Mouse (Mus musculus): ENCODE data around the gene Rpl23a. TPM values are rescaled to one million over a fixed set of nuclear protein-coding genes. Genes with fewer than 3 reads are reported as not detected.
A peak's percentile ranks its signal among the peaks of the same experiment; 100 is the strongest.

Rpl23a gene
- polyA plus RNA-seq, 1 experiment from 2014 or later = 698 TPM

- peak within 1 kb of the TSS; percentile 96 for H3K27ac ChIP-seq (ENCODE audit: low read length)
- peak within 1 kb of the TSS; percentile 67 for H3K4me2 ChIP-seq (ENCODE audit: low read length)
- H3K4me1 ChIP-seq (ENCODE audit: control insufficient read depth, insufficient read depth, low read length) = peaks cover 30% of the 10 kb centered on the region
- H3K9me3 ChIP-seq (replicated peaks; ENCODE audit: control insufficient read depth, low read length, poor library complexity, severe bottlenecking) = no peaks in the 10 kb centered on the region
- WGBS = under 1% methylated on average over 76 of the region's 78 CpGs
- H3K4me3 ChIP-seq (ENCODE audit: low read depth, low read length) = peak within 1 kb of the TSS; percentile 98
- H3K36me3 ChIP-seq (ENCODE audit: control insufficient read depth, insufficient read depth, low read length) = peaks cover 12% of the 10 kb centered on the region
- peak within 1 kb of the TSS; percentile 99 for H3K9ac ChIP-seq (ENCODE audit: low read depth, low read length)
- ATAC-seq = peak; percentile 88
- H3K27me3 ChIP-seq (ENCODE audit: control insufficient read depth, insufficient read depth, low read depth, low read length) = no peaks in the 10 kb centered on the region
These were observed 18.2 kb downstream of the Rpl23a start, which contains the start of gene Traf4 for GRCm38 (mm10) chr11:78164924-78165760. TSS of gene Traf4 (minus strand) at chr11:78165589.

GRCm38 (mm10) chr11:78164604-78164923 lies 18.8 kb downstream of the Rpl23a start:
- H3K4me3 ChIP-seq (ENCODE audit: low read depth, low read length) = peak overlapping the region; percentile 98
- peak overlapping the region; percentile 67 for H3K4me2 ChIP-seq (ENCODE audit: low read length)
- peaks cover 17% of the 10 kb centered on the region for H3K36me3 ChIP-seq (ENCODE audit: control insufficient read depth, insufficient read depth, low read length)
- ATAC-seq = peak; percentile 12; the same call in 1 of the 2 replicates
- peaks cover 30% of the 10 kb centered on the region for H3K4me1 ChIP-seq (ENCODE audit: control insufficient read depth, insufficient read depth, low read length)
- peak overlapping the region; percentile 96 for H3K27ac ChIP-seq (ENCODE audit: low read length)
- no peaks in the 10 kb centered on the region for H3K27me3 ChIP-seq (ENCODE audit: control insufficient read depth, insufficient read depth, low read depth, low read length)
- peak overlapping the region; percentile 99 for H3K9ac ChIP-seq (ENCODE audit: low read depth, low read length)
- 0% methylated on average over 14 of the region's 14 CpGs for WGBS
- H3K9me3 ChIP-seq (replicated peaks; ENCODE audit: control insufficient read depth, low read length, poor library complexity, severe bottlenecking) = no peaks in the 10 kb centered on the region

DNA sequence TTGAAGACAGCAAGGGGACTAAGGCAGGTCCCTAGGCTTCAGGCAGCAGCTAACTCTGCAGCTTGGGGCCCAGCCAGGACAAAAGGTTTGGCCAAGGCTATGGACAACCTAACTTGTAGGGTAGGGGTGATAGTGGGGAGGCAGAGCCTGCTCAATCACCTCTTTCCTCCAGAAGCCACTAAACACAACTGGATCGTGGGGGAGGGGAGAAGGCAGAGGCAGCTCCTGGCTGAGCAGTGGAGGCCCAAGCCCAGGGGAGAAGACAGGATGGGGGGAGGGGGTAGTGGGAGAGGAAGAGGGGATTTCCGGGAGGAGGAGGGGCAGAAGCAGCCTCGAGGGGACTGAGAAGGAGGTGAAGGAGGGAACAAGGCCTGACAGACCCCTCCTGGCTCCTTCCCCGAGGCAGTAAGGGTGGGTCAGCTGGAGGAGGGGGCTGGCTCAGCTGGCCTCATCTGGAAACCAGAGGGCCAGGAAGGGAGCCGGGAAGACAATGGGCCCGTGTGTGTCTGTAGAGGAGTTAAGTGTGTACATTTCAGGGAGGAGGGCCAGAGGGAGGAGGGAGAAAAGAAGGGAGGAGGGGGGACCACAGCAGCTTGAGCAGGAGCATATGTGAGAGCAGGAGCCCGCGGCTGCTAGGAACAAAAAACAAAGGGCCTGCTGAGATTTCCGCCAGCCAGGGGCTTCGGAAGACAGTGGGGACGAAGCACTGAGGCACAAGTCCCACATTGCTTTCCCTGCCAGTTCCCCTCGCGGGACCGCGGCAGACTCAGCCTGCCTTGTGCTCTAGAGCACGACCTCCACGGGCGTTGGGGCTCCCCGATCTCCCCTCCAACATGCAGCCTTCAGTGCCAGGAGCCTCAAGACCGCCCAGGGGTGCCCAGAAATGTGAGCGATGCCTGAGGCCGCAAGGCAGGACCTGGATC lies 19.4 kb downstream of the Rpl23a start:
- H3K4me1 ChIP-seq (ENCODE audit: control insufficient read depth, insufficient read depth, low read length) = peaks cover 31% of the 10 kb centered on the region

GRCm38 (mm10) chr11:78163045-78163444 lies 20.3 kb downstream of the Rpl23a start:
- Histone ChIP-seq H3K27ac (ENCODE audit: low read length) (peak overlapping the region; percentile 96), H3K4me1 (ENCODE audit: control insufficient read depth, insufficient read depth, low read length) (peaks cover 31% of the 10 kb centered on the region), H3K9me3 (replicated peaks; ENCODE audit: control insufficient read depth, low read length, poor library complexity, severe bottlenecking) (no peaks in the 10 kb centered on the region), H3K9ac (ENCODE audit: low read depth, low read length) (peak overlapping the region; percentile 99), H3K4me3 (ENCODE audit: low read depth, low read length) (peak overlapping the region; percentile 98), H3K36me3 (ENCODE audit: control insufficient read depth, insufficient read depth, low read length) (peaks cover 23% of the 10 kb centered on the region), H3K27me3 (ENCODE audit: control insufficient read depth, insufficient read depth, low read depth, low read length) (no peaks in the 10 kb centered on the region), H3K4me2 (ENCODE audit: low read length) (peak overlapping the region; percentile 67)
- ATAC-seq = no peak
- WGBS = 76% methylated on average over 2 of the region's 2 CpGs

More for the DNA sequence above, 19.4 kb downstream of the Rpl23a start:
- under 1% methylated on average over 21 of the region's 22 CpGs for WGBS
- Histone ChIP-seq H3K9me3 (replicated peaks; ENCODE audit: control insufficient read depth, low read length, poor library complexity, severe bottlenecking) (no peaks in the 10 kb centered on the region), H3K27ac (ENCODE audit: low read length) (peak overlapping the region; percentile 96), H3K4me2 (ENCODE audit: low read length) (peak overlapping the region; percentile 67), H3K36me3 (ENCODE audit: control insufficient read depth, insufficient read depth, low read length) (peaks cover 19% of the 10 kb centered on the region), H3K27me3 (ENCODE audit: control insufficient read depth, insufficient read depth, low read depth, low read length) (no peaks in the 10 kb centered on the region), H3K9ac (ENCODE audit: low read depth, low read length) (peak overlapping the region; percentile 99), H3K4me3 (ENCODE audit: low read depth, low read length) (peak overlapping the region; percentile 98)
- peak; percentile 9; the same call in 1 of the 2 replicates for ATAC-seq

DNA sequence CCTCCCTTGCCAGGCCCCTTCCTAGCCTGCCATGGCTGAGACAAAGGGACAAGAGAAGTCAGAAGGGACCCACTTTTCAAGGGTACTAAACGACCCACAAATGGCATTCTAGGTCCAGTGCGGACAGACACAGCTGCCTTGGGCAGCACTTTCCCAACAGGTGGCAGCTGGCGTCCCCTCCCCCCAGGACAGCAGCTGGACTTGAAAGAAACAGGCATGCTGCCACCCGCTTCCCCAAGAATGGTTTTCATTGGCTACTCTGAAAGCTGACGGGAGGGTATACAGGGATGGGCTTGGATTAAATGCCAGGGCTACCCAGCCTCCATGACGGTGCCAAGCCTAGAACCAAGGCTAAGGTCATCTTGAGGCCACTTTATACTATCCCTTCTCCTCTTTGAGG lies 20.9 kb downstream of the Rpl23a start:
- Histone ChIP-seq H3K4me3 (ENCODE audit: low read depth, low read length) (peak overlapping the region; percentile 98; the same call in 1 of the 2 replicates), H3K9ac (ENCODE audit: low read depth, low read length) (peak overlapping the region; percentile 17; the same call in 1 of the 2 replicates), H3K27ac (ENCODE audit: low read length) (peak overlapping the region; percentile 63), H3K9me3 (replicated peaks; ENCODE audit: control insufficient read depth, low read length, poor library complexity, severe bottlenecking) (no peaks in the 10 kb centered on the region), H3K27me3 (ENCODE audit: control insufficient read depth, insufficient read depth, low read depth, low read length) (no peaks in the 10 kb centered on the region), H3K4me1 (ENCODE audit: control insufficient read depth, insufficient read depth, low read length) (peaks cover 31% of the 10 kb centered on the region), H3K4me2 (ENCODE audit: low read length) (peak overlapping the region; percentile 67), H3K36me3 (ENCODE audit: control insufficient read depth, insufficient read depth, low read length) (peaks cover 24% of the 10 kb centered on the region)
- ATAC-seq = no peak
- 32% methylated on average over 6 of the region's 6 CpGs for WGBS

GRCm38 (mm10) chr11:78161968-78162367 lies 21.4 kb downstream of the Rpl23a start:
- Histone ChIP-seq H3K27me3 (ENCODE audit: control insufficient read depth, insufficient read depth, low read depth, low read length) (no peaks in the 10 kb centered on the region), H3K4me2 (ENCODE audit: low read length) (peak overlapping the region; percentile 67), H3K36me3 (ENCODE audit: control insufficient read depth, insufficient read depth, low read length) (peaks cover 24% of the 10 kb centered on the region), H3K9me3 (replicated peaks; ENCODE audit: control insufficient read depth, low read length, poor library complexity, severe bottlenecking) (no peaks in the 10 kb centered on the region), H3K27ac (ENCODE audit: low read length) (peak overlapping the region; percentile 63), H3K4me3 (ENCODE audit: low read depth, low read length) (no peak overlapping the region), H3K4me1 (ENCODE audit: control insufficient read depth, insufficient read depth, low read length) (peaks cover 31% of the 10 kb centered on the region), H3K9ac (ENCODE audit: low read depth, low read length) (0 out of 2 replicates have a peak overlapping the region, but pooled peaks have one; percentile 17)
- WGBS = 61% methylated on average over 4 of the region's 4 CpGs
- no peak for ATAC-seq

DNA sequence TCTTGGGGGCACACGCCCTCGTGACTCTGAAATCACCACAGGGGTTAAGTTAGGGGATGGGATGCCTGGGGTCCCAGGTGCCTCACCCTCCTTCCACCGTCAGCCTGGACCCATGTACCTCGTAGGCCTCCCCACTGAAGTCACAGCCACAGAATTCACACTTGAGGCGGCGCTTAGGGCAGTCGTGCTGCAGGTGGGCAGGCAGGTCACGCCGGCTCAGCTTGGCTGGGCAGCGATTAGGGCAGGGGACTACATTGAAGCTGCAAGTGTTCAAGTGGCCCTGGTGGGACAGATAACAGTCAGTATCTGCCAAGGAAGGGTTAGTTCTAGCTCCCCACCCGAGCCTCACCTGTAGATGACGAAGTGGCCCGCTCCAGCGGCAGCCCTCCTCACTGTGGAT lies 22.2 kb downstream of the Rpl23a start:
- Histone ChIP-seq H3K27ac (ENCODE audit: low read length) (no peak overlapping the region), H3K36me3 (ENCODE audit: control insufficient read depth, insufficient read depth, low read length) (peaks cover 24% of the 10 kb centered on the region), H3K4me3 (ENCODE audit: low read depth, low read length) (no peak overlapping the region), H3K27me3 (ENCODE audit: control insufficient read depth, insufficient read depth, low read depth, low read length) (no peaks in the 10 kb centered on the region), H3K4me2 (ENCODE audit: low read length) (no peak overlapping the region), H3K9ac (ENCODE audit: low read depth, low read length) (no peak overlapping the region), H3K9me3 (replicated peaks; ENCODE audit: control insufficient read depth, low read length, poor library complexity, severe bottlenecking) (no peaks in the 10 kb centered on the region), H3K4me1 (ENCODE audit: control insufficient read depth, insufficient read depth, low read length) (peaks cover 28% of the 10 kb centered on the region)
- ATAC-seq = no peak
- whole genome bisulfite sequencing = 93% methylated on average over 14 of the region's 14 CpGs

GRCm38 (mm10) chr11:78160675-78161074 lies 22.7 kb downstream of the Rpl23a start:
- no peak overlapping the region for H3K27ac ChIP-seq (ENCODE audit: low read length)
- H3K4me1 ChIP-seq (ENCODE audit: control insufficient read depth, insufficient read depth, low read length) = peaks cover 23% of the 10 kb centered on the region
- ATAC-seq = no peak
- H3K36me3 ChIP-seq (ENCODE audit: control insufficient read depth, insufficient read depth, low read length) = peaks cover 24% of the 10 kb centered on the region
- H3K27me3 ChIP-seq (ENCODE audit: control insufficient read depth, insufficient read depth, low read depth, low read length) = no peaks in the 10 kb centered on the region
- H3K9ac ChIP-seq (ENCODE audit: low read depth, low read length) = no peak overlapping the region
- no peak overlapping the region for H3K4me3 ChIP-seq (ENCODE audit: low read depth, low read length)
- H3K4me2 ChIP-seq (ENCODE audit: low read length) = no peak overlapping the region
- H3K9me3 ChIP-seq (replicated peaks; ENCODE audit: control insufficient read depth, low read length, poor library complexity, severe bottlenecking) = no peaks in the 10 kb centered on the region
- 91% methylated on average over 3 of the region's 3 CpGs for WGBS
